Mouse (Mus musculus) layer of hippocampus, adult 9-11 months (tissue): ENCODE results near the gene Lpxn.
A peak's percentile ranks its signal among the peaks of the same experiment; 100 is the strongest.

Source experiments
- DNase-seq: peaks from one replicate; pipeline ENCODE4 v3.0.0; 2022

The Lpxn gene

DNA sequence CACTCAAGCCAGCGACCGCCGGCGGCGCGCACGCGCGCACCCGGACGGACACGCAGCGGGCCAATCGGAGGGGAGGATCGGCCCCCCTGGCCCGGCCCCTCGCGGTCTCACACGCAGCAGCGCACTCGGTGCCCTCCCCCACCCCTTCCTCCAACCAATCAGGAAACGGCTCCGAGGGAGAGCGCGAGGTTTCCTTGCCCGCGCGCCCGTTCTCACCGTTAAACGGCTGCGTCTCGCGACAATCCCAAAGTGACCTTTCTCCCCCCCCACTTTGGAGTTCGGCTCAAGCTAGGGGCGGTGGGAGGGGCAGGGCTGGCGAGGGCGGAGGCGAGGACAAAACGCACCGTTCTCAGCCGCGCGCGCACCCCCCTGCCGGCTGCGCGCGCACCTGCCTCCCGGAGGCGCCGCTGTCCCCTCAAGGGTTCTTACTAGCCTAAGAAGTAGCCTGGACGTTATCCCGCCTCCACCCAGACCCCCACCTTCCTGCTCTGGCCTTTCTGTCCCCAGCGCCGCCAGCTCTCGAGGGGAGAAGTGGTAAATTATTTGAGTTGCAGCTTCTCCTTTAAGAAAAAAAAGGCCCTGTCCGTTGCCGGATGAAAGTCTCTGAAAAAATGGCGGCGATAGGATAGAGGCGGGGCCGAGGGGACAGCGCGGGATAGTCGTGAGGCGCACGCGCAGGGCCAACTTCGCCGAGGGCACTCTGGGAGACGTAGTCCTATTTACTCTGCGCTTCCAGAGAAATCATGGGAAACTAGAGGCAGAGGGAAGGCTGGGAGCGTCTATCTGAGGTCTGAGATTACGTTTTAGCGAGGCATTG is at the start of gene Lpxn, which contains the start of gene Zfp91:
Gene Lpxn (plus strand): TSS at position 683 of the 817 bp plus-strand sequence.
Gene Zfp91 (minus strand): TSS at position 616 of the 817 bp plus-strand sequence.
- peak; percentile 99 for DNase-seq

- DNase-seq, result no peak
Observed at GRCm38 (mm10) chr19:12756286-12756685, 39.7 kb upstream of the Lpxn start.

GRCm38 (mm10) chr19:12758936-12759478 is 37.0 kb upstream of the Lpxn start:
- no peak for DNase-seq

GRCm38 (mm10) chr19:12759656-12760055 is 36.3 kb upstream of the Lpxn start:
- peak; percentile 58 for DNase-seq

DNA sequence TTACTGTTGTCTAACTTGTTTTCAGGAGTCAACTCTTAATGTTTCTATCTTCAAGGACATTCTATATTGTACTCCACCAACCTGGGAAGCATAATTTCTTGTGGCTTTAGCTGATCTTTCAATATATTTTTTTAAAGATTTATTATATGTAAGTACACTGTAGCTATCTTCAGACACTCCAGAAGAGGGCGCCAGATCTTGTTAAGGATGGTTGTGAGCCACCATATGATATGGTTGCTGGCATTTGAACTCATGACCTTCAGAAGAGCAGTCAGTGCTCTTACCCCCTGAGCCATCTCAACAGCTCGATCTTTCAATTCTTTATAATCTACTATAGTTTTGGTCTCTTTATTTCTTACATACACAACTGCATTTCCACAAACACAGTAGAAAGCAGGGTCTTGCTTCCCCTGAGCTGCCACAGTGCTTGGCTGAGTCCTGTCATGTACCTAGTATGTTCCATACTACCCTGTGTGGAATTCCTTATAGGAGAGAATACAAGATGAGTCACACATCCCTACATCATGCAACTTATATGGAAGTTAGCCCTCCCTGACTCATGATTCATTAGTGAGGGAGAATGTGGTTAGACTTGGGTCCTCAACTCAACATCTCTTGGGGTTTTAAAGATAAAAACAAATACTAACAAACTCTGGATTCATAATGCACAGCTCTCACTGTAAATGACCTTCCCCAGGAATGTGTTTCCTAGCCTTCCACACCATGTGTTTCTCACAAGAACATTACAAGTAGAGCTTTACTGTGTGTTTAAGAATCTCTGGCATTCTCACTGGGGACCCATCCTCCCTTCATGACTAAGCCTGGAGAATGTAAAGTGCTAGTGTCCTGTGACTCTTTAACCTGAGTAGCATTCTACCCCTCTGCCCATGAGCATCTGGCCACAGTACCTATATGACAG is 33.5 kb upstream of the Lpxn start:
- no peak for DNase-seq

- no peak for DNase-seq
Observed at GRCm38 (mm10) chr19:12765308-12765707, 30.7 kb upstream of the Lpxn start, which contains the start of gene Cntf. Gene Cntf, minus strand, starts transcription at chr19:12765632.

- DNase-seq, result no peak
Observed at GRCm38 (mm10) chr19:12770888-12771287, 25.1 kb upstream of the Lpxn start.

GRCm38 (mm10) chr19:12780437-12780836 is 15.6 kb upstream of the Lpxn start:
- DNase-seq, result no peak

DNA sequence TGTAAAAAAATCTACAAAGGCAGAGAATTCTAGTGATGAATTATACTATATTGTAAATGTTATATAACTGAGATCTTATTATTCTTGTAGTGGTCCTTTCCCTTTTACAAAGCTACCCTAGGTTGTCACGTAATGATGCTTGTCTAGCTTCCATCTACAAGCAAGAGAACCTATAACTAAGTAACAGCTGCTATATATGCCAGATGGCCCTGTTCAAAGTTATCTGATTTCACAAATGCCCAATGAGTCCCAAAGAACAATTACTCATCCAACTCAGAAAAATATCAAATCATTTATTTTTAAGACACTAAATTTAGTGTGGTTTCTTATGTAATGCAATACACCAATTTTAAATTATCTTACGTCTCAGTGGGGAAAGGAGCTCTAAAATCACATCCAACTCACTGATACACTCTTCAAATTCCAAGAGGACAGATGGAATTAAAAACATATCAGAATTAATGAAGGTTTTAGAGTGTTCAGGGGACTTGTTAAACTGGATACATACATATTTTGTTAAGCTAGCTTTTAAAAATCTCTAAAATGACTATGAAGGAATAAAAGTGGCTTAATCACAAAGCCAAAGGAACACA is 9.1 kb upstream of the Lpxn start:
- peak; percentile 35 for DNase-seq

DNA sequence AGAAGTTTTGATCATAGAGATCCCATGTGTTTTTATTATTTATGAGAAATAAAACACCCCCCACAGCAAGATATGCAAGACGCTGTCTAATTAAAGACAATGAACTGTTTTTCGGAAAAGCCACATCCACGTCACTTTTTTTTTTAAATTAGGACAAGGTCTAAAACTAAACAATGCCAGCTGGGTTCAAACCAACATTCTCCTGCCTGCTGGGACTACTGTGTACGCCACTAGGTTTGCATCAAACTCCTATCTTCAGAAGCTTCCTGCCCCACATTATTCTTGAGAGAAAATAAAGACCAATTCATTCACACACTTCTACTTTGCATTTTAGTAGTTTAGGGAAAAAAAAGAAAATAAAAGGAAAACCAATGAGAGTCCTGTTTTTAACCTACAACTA is 8.3 kb upstream of the Lpxn start:
- no peak for DNase-seq

- DNase-seq, result no peak
Observed at GRCm38 (mm10) chr19:12792374-12792773, 3.6 kb upstream of the Lpxn start.

DNA sequence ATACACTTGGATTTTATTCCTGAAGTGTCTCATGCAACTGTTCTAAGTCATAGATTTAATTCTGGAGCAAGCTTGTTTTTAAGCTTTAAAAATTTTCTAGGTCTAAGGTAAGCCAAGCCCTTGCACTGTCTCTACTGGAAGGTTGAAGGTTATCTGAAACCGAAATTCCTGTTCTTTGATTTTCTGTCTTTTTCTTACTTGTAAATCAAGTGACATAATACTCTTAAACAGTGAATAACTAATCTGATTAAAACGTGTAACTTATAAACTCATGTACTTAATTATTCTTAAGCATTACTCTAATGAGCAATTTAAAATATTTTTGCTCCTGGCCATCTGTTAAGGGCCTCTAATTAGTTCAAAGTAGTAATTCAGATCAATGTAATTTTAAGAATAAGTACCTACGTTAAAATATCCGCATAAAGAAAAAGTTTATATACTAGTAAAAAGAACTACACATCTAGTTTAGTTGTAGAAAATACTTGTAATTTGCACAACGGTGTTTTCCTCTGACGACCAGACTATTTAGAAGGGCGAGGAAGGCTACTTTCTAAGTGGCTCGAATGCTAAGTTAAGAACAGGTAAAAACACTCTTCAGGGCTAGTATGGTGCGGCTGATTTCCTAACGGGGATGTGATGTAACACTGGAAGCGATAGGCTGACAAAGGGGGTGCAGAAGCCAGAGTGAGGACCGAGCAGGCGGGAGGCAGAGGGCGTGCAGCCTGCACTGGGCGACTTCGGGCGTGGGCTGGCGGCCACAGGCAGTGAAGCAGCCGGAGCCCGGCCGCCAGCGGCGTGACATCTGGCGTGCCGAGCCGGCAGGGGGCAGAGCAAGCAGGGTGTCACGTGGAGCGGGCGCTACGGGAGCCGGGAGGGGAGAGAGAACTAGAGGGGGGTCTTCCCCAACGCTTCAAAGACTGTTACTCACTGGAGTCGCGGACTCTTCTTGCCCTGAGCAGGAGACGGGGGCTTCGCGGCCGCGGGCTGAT is 1.6 kb upstream of the Lpxn start:
- DNase-seq, result peak; percentile 94

DNA sequence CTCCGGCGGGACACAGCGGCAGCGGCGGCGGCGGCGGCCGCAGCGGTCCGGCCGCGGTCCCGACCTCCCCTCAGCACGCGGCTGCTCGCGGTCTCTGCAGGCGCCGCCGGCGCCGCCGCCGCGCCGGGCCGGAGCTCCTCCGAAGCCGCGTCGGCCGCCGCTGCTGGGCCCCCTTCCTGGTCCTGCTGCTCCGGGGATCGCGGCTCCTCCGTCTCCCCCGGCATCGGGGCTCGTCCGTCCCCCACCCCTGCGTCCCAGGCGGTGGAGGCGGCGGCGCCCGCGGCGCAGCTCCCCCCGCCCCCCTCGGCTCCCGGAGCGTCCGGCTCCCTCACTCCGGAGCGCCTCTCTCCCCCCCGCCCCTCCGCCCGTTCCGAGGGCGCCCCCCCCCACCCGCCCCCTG is 883 bp upstream of the Lpxn start:
- no peak for DNase-seq

GRCm38 (mm10) chr19:12796328-12796931 is 437 bp downstream of the Lpxn start:
- DNase-seq, result no peak

DNA sequence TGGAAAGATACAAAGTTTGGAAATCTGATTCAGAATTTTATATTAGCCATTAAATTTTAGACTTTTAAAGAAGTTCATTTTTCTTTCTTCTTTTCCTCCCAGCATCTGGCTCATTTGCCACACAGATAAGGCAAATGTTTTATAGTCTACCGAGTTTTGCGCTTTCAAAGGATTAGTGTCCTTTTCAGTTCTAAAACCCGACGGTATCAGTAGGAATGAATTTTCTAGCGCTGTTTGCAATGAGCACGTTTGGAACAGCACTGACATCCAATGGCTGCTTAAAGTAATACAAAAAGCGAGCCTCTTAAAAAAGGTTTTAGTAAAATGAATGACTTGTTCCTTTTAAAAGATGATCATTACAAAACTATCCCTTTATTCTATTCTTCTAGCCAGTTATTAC is 1.1 kb downstream of the Lpxn start:
- DNase-seq, result peak; percentile 26

GRCm38 (mm10) chr19:12798404-12798803 is 2.4 kb downstream of the Lpxn start:
- DNase-seq, result peak; percentile 33

- DNase-seq, result no peak
Observed at GRCm38 (mm10) chr19:12799081-12799480, 3.1 kb downstream of the Lpxn start.

DNA sequence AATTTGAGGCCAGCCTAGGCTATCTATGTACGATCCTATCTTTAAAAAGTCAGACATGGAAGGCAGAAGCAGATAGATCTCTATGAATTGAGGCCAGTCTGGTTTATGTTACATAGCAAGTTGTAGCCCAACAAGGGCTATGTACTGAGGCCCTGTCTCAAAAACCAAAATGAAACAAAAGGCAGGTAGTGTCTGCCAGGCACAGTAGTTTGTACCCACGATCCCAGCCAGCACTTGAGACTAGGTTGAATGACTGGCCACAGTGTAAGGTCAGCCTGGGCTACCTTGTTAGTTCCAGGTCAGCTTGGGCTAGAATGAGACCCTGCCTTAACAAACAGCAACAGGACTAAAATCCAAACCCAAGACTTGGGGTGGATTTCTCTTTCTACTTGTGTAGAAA is 4.6 kb downstream of the Lpxn start:
- DNase-seq, result no peak

GRCm38 (mm10) chr19:12801046-12801445 is 5.1 kb downstream of the Lpxn start:
- DNase-seq, result no peak

GRCm38 (mm10) chr19:12802830-12803229 is 6.8 kb downstream of the Lpxn start:
- peak; percentile 76 for DNase-seq

DNA sequence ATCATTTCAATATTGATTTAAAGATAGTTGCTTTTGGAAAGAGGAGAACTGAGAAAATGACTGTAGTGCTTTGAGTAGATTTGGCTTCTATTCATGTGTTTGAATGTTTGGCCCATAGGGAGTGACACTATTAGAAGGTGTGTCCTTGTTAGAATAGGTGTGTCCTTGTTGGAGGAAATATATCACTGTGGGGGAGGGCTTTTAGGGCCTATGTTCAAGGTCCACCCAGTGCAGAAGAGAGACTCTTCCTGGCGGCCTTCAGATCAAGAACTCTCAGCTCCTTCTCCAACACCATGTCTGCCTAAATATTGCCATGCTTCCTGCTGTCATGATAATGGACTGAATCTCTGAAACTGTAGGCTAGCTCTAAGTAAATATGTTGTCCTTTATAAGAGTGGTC is 8.2 kb downstream of the Lpxn start:
- no peak for DNase-seq
